Mouse (Mus musculus) E14TG2a.4 (cell line): ENCODE measurements at regions not wholly inside any gene's neighbourhood (a gene's known extent, or its start where the extent isn't known, plus 50 kb on each side); places are given as distances from the start of the nearest gene placed in this dataset.

Experiments used
- CTCF ChIP-seq: conservative IDR thresholded peaks from 2 replicates; pipeline ENCODE4 v1.5.1; 2014; ENCODE audit warnings: low read length
- NANOG ChIP-seq: IDR thresholded peaks from 2 replicates; pipeline ENCODE4 v1.6.1; 2014; ENCODE audit warnings: borderline replicate concordance, low read length, mixed read lengths
- POU5F1 ChIP-seq: IDR thresholded peaks from 2 replicates; pipeline ENCODE4 v1.6.1; 2014; ENCODE audit warnings: low read length, borderline replicate concordance

- no peak for TF ChIP-seq CTCF
- TF ChIP-seq POU5F1 = no peak
- TF ChIP-seq NANOG = no peak
These were observed 1442.3 kb upstream of the Lrrc6 start for GRCm38 (mm10) chr15:67943046-67943445.
